Mouse (Mus musculus): ENCODE measurements around the gene L1td1. TPM values are rescaled to one million over a fixed set of nuclear protein-coding genes. Genes with fewer than 3 reads are reported as not detected.

L1td1 gene
- total RNA-seq, 2 experiments from 2014 or later = 0.07 TPM; not detected in 1

DNA sequence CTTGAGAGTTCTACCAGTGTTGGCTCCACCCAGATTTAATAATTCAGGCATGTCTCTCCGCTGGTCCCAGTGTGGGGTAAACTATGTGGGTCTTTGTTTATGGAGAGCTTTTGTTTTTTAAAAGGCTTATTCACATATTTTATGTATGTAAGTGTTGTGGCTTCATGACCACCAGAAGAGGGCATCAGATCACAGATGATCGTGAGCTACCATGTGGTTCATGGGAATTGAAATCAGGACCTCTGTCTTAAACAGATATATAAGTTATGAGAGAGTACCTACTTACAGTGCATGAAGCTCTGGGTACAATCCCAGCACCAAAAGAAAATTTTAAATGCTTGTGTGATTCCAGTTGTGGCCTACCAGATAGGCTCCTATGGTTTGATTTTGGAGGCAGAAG, 13.2 kb downstream of the L1td1 start:
- peak in 1 of 2 experiments; percentile 14 for DNase-seq

DNA sequence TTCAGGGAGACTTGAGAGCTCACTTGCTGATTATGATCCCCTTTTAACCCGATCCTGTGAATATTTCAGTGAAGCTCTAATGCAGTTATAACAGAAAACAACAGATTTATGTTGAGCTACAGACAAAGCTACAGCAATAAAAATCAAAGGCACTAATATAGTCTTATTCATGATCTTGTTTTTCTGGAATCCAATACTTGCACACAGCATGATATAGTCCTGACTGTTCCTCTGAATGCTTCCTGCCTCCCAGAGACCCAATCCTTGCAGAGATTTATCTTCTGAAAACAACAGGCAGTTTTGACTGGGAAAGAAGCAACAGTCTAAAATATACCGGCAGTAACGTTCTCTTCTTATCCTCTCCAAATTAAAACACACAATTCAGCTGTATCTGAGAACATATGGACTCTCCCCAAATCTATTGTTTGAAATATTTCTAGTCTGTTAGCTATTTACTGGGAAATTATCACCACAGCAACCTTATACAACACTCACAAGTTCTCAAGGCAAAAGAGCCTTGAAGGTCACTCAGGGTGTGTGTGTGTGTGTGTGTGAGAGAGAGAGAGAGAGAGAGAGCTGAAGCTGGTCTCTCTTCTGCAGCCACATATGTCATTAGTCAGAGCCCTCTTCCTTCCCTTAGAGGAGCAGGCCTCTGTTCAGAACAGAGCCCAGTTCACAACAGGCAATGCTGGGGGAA, 16.8 kb downstream of the L1td1 start:
- no peak for DNase-seq

DNA sequence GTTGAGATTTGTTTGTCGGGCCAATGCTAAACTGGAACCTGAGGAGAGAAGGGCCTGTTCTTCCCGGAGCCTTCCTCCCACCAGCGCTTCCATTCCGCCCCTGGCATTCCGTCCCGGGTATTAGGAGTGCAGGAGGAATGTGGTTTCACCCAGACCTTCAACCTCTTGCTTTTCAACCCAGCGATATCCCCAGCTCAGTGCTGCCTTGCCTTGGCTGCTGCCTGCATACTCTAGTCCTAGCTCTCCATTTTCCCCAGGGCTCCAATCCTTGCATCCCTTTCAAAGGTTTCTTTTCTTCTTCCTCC, 17.3 kb downstream of the L1td1 start:
- no peak for DNase-seq

DNA sequence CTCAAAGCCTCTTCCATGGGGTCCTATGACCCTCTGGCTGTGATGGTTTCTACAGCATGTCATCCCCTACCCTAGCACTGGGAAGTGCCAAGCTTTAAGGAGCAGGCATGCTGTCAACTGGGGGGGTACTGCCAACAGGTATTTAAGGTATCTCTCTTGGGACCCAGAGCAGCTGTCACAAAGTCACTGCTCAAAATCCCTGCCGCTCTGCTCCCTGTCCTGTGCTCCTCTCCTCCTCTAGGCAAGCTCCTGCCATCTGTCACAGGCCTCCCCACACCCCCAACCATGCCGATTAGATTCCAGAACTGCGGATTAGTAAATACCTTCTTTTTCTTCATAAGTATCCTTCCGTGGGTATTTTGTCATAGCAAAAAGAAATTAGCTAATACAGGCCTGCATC, 27.9 kb downstream of the L1td1 start:
- no peak for DNase-seq

DNA sequence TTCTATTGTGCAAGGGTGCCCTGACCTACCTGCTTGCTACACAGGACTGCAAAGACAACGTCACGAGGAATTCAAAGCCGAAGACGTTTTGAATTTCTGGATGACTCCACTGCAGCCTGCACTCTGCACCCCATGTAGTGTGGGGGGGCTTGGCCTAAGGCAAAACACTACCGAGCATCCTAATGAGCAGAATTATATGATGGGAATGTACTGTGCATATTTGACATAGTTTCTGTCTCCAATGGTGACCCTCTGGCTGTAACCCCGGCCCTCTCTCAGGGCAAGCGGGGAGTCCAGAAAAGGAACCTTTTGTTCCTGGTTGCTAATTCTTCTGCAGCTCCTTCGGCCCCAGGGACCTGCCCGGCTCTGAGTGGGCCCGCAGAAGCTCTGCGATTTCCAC, 29.6 kb downstream of the L1td1 start:
- no peak for DNase-seq

DNA sequence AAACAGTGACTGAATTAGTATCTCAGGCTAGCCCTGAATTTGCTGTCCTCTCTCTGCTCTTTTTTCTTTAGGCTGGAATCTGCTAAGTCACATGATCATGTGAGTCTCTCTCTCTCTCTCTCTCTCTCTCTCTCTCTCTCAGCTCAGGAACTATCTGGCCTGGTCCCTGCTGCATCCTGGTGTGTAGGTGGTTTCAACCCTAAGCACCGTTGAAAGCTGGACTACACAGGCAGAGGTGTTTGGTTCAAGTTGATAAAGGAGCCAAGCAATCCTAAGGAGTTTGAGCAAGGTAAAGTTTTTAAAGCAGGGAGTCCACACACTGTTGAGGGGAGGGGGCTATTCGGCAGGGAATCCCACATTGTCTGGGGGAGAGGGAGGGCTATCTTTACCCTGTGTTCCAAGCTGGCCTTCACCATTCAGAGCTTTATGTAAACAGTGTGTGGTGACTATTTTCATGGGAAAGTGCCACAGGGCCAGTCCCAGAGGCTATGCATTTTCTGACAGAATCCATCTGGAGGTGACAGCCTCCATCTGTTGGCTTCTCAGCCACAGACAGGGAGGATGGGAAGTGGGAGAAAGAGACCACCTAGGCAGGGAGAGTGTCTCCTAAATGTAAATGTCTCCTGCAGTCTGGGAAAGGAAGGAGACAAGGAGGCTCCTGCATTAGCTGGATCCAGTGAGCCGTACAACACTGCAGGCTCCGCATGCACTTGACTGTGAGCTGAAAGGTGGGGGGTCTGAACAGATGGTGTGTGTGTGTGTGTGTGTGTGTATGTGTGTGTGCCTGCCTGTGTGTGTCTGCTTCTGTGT, 31.7 kb downstream of the L1td1 start:
- DNase-seq = no peak

DNA sequence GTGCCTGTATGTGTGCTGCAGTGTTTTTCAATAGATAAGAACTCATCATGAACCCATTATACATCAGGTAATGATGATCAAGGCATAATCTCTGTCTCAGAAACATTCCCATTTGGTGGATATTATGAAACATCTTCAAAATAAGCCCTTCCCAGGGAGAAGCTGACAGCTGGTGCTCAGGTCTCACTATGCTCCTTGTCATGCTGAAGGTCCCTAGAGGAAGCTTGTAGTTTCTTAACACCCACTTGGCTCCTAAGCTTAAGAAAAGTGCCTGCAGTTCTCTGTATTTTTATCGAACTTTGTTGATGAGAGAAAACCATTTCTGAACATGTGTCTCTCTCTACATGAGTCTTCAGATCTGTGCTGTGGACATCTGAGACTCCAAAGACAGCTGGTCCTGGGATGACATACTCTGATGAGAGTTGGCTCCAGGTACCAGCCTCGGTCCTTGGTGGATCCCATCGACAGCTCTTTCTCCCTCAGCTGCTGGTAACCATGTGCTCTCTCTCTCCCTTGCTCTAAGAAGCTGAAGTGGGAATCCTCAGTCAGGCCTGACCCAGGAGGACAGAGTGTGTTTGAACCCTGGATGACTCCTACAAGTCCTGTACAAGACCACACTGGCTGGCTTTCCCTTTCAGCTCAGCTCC, 32.5 kb downstream of the L1td1 start:
- peak in 1 of 2 experiments; percentile 2 for DNase-seq

DNA sequence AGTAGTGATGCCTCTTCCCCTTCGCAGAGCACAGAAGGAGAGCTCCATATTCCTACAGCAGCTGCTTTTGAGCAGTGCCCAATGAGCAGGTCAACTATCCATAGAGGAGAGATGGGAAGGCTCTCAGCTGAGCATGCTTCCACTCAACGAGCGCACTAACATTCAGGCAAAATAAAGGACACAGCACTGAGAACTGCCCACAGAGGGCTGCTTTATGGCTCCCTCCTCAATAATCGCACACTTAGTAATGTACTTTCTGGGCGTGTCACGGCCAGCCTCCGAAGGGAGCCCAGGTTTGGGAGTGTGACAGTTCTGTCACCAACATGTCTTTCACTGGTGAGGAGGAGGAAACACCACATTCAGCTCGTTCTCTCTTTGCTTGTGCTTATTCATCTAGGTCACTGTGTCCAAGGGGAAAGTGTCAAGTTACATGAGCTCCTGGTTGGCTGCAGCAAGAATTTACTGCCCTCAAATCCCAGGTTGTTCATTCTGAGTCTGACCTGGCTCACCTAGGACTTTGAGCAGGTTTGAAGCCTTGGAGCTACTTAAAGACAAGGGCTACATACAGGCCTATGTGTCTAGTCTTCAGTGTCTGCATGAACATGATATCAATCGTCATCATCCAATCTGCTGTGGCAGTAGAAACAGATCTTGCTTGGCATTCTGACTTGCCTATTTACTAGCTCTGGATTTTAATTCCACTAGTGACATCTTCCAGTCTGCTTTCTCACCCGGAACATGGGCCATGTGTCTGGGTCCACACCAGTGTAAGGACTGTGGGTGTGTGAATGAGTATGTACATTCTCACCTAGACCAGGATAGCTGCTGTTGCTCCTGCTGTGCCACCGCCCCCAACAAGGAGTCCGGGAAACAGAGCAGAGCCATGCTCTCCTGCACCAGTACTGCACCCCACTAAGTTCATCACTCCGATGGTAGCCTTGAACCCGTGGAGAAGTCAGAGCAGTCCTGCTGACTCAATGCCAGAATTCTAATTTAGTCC, 40.9 kb downstream of the L1td1 start:
- DNase-seq = no peak

DNA sequence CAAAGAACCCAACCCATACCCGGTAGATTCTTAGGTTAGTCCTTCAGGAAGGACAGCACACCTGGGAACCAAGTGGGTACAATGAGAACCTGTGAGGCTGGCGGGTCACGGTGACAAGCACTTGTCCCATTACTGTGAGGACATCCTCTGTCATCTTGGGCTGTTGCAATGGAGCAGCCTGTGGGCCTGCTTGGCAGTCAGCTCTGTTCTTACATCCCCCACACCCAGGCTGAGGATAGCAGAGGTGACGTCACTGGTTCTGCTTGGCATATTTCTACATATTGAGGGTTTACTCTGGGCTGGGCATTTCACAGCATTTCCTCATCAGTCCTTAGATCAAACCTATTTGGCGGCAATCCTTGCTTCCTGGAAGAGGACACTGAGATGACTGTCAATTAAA, 47.3 kb downstream of the L1td1 start:
- no peak for DNase-seq

DNA sequence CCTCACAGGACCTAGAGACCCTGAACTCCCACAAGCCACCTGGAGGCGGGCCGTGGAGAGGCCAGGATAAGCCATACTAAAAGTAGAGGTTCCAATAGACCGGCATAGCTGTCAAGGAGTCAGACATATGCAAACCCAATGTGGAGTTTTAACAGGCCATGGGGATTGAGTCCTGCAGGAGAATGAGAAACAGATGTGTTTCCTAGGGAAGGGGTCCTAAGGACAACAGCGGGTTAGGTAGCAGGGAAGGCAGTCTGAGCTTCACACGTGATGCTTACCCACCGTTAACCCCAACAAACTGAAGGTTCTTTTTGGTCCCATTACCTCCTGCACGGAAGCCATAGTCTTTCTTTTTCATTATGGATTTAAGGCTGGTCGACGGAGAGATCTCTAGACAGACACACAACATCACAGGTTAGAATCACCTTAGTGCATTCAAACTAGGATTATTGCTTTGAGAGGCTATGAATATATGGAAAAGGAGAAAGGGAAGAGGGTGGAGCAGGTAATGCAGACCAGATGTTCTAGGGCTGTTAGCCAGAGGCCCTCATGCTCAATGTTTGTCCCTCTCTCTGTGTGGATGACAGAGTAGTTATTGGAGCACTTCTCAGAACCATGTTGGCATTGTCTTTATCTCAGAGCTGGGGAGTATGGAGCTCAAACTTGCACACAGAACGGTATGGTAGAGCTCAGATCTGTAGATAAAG, 50.3 kb downstream of the L1td1 start:
- DNase-seq = no peak

DNA sequence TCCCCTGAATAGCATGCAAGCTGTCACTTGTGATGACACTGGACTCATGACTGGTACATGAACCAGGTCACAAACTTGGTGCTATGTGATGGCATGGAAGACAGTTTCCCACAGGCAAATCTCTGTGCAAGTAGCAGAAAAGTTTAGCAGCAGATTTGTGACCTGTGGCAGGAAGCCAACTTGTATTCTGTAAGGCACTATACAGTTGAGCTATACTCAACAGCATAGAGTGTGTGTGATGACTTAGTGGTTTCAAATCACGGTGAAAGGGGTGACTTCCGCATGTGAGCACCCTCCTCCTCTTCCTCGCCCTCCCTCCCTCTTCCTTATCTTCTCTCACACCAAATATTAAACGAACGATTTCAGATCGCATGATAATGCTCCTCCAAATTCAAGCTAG, 50.9 kb downstream of the L1td1 start:
- DNase-seq = no peak

DNA sequence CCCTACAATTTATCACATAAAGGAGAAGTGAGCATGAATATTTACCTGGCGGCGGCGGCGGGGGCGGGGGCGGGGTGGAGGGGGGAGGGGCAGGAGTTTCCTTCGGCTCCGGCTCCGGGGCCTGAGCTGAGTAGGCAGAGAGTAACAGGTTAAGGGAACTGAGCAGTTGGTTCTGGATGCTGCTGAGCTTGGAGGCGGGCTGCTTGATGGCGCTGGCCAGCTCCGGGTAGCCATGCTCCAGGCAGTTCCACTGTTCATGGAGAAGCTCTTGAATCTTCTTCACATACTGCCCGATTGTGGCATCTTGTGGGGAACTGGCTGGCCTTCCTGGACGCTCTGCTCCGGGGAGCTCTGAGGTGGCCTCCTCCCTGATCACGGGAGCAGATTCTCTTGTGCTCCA, 51.7 kb downstream of the L1td1 start:
- no peak for DNase-seq

DNA sequence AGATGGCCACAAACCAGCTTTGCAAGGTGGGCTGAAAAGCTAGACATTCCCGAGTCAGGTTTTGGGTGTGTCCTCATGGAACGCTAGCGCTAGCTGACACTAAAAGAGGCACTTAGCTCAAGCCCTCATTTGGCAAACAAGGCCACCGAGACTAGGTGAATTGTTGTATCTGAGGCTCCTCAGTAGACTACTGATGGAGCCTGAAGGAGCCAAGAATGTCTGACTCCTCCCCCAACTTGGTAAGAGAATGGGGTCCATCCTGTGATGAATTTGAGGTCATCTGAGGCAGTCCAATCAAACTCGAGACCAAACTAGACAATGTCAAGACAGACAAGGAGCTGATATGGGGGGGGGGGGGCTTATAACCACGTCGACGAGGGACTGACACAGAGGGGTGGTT, 59.3 kb downstream of the L1td1 start:
- no peak for DNase-seq

DNA sequence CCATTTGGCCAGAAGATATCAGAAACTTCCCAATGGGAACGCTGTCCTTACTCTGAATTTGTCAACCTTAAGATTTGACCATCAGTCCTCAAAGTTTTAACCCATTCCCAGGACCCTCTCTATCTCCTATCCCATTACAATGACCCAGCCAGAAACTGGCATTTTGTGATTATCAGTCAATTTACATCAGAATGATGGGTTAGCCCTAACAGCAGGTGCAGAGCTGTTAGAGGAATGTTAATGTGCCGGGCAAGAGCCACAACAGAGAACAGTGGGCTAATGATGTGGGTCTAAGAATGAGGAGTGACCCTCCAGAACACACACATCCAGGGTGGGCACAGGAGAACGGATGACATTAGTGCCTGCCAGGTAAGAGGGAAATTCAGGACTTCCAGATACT, 59.7 kb downstream of the L1td1 start:
- no peak for DNase-seq

Other genes with a start within 250 kb of the L1td1 start
- under 1 TPM; 0.52 to 0.72 TPM for gene Kank4, start 90.8 kb downstream of the L1td1 start, total RNA-seq (2021)
- not detected for gene I0C0044D17Rik, start 97.1 kb downstream of the L1td1 start, total RNA-seq (2021)
- gene Usp1, start 197.1 kb downstream of the L1td1 start, total RNA-seq (2021) = 10 to 100 TPM; 15.9 to 16.8 TPM

All from heart, adult 18-20 months (tissue).